Mouse (Mus musculus) spleen, embryonic (tissue): ENCODE data around the gene Nsun2.
"Not testable (repeated sequence)": the region's sequence is repeated elsewhere in the genome, so short reads cannot be mapped to it uniquely, and the experiment has no call there.

Experiments used
- CTCF ChIA-PET: fragments of 350-600 bp; sonication (Branson Sonifier 250); formaldehyde crosslinking; loops from one replicate; lab custom pipeline; 2022; lab: Charles Lee

The Nsun2 gene

GRCm38 (mm10) chr13:69587849-69588248 is 54.3 kb downstream of the Nsun2 start:
- CTCF ChIA-PET: no interaction called here

GRCm38 (mm10) chr13:69588263-69588662 is 54.7 kb downstream of the Nsun2 start:
- CTCF ChIA-PET: no interaction called here

- CTCF ChIA-PET: interaction anchor here (1.3 kb wide), 1 partner anchor 49 kb away, joined by 3 read pairs; no protein-coding TSS in a partner anchor
Observed at GRCm38 (mm10) chr13:69591338-69591737, 57.8 kb downstream of the Nsun2 start.

GRCm38 (mm10) chr13:69592226-69592625 is 58.7 kb downstream of the Nsun2 start:
- CTCF ChIA-PET: no interaction called here

- CTCF ChIA-PET: no interaction called here
Observed at GRCm38 (mm10) chr13:69593453-69593852, 59.9 kb downstream of the Nsun2 start.

GRCm38 (mm10) chr13:69594577-69595256 is 61.2 kb downstream of the Nsun2 start:
- CTCF ChIA-PET: interaction anchor here (0.9 kb wide), 1 partner anchor 22 kb away, joined by 4 read pairs; no protein-coding TSS in a partner anchor

- CTCF ChIA-PET: no interaction called here
Observed at GRCm38 (mm10) chr13:69595911-69596310, 62.4 kb downstream of the Nsun2 start.

- CTCF ChIA-PET: no interaction called here
Observed at GRCm38 (mm10) chr13:69596515-69596914, 63.0 kb downstream of the Nsun2 start.

GRCm38 (mm10) chr13:69598867-69599266 is 65.3 kb downstream of the Nsun2 start:
- CTCF ChIA-PET: no interaction called here

- CTCF ChIA-PET: not testable (repeated sequence)
Observed at GRCm38 (mm10) chr13:69600863-69601262, 67.3 kb downstream of the Nsun2 start.

- CTCF ChIA-PET: no interaction called here
Observed at GRCm38 (mm10) chr13:69601321-69601720, 67.8 kb downstream of the Nsun2 start.

- CTCF ChIA-PET: no interaction called here
Observed at GRCm38 (mm10) chr13:69604670-69605069, 71.1 kb downstream of the Nsun2 start.

GRCm38 (mm10) chr13:69608734-69609133 is 75.2 kb downstream of the Nsun2 start:
- CTCF ChIA-PET: no interaction called here

- CTCF ChIA-PET: no interaction called here
Observed at GRCm38 (mm10) chr13:69610751-69611397, 77.3 kb downstream of the Nsun2 start.

GRCm38 (mm10) chr13:69611398-69612174 is 78.0 kb downstream of the Nsun2 start, which contains the start of gene Srd5a1:
Gene Srd5a1 (minus strand): TSS chr13:69611442.
- CTCF ChIA-PET: no interaction called here

- CTCF ChIA-PET: no interaction called here
Observed at GRCm38 (mm10) chr13:69612175-69612544, 78.6 kb downstream of the Nsun2 start.

- CTCF ChIA-PET: interaction anchor here (0.8 kb wide), 1 partner anchor 22 kb away, joined by 4 read pairs; no protein-coding TSS in a partner anchor
Observed at GRCm38 (mm10) chr13:69616716-69617115, 83.2 kb downstream of the Nsun2 start.

GRCm38 (mm10) chr13:69623843-69624242 is 90.3 kb downstream of the Nsun2 start:
- CTCF ChIA-PET: no interaction called here

GRCm38 (mm10) chr13:69624510-69624909 is 91.0 kb downstream of the Nsun2 start:
- CTCF ChIA-PET: no interaction called here

- CTCF ChIA-PET: no interaction called here
Observed at GRCm38 (mm10) chr13:69627941-69628340, 94.4 kb downstream of the Nsun2 start.

GRCm38 (mm10) chr13:69630576-69630975 is 97.0 kb downstream of the Nsun2 start:
- CTCF ChIA-PET: no interaction called here

- CTCF ChIA-PET: no interaction called here
Observed at GRCm38 (mm10) chr13:69631111-69631510, 97.6 kb downstream of the Nsun2 start.
